Mouse (Mus musculus) embryonic facial prominence, embryonic 10.5 days (tissue): ENCODE measurements around the gene Fry. TPM values are rescaled to one million over a fixed set of nuclear protein-coding genes. Genes with fewer than 3 reads are reported as not detected.

Experiments
- DNase-seq: peaks from one replicate; pipeline ENCODE4 v3.0.0-alpha.2; 2017; ENCODE audit warnings: low spot score
- H3K27ac ChIP-seq: fragments of 300-500 bp; sonication (generic); replicated peaks from 2 replicates; pipeline ENCODE4 v1.5.1; 2016; ENCODE audit warnings: mild to moderate bottlenecking
- H3K27me3 ChIP-seq: fragments of 300-500 bp; sonication (generic); replicated peaks from 2 replicates; pipeline ENCODE4 v1.6.1; 2016; ENCODE audit warnings: low read depth, mild to moderate bottlenecking; ENCODE audit not compliant: poor library complexity, severe bottlenecking
- H3K36me3 ChIP-seq: fragments of 300-500 bp; sonication (generic); replicated peaks from 2 replicates; pipeline ENCODE4 v1.6.1; 2016; ENCODE audit warnings: mild to moderate bottlenecking, moderate library complexity
- H3K4me1 ChIP-seq: fragments of 300-500 bp; sonication (generic); 2 replicates; pipeline ENCODE4 v1.6.1; 2016
- H3K4me3 ChIP-seq: fragments of 300-500 bp; sonication (generic); 2 replicates; pipeline ENCODE4 v1.5.1; 2016; ENCODE audit warnings: mild to moderate bottlenecking, moderate library complexity
- H3K9me3 ChIP-seq: fragments of 300-500 bp; sonication (generic); 2 replicates; pipeline ENCODE4 v1.6.1; 2016; ENCODE audit warnings: mild to moderate bottlenecking
- WGBS: fragments of 180-500 bp; shearing (Covaris S2); methylation state at CpG from one replicate; pipeline ENCODE4 v1.1.7; 2016; 5-methylcytosine and 5-hydroxymethylcytosine counted together
- polyA plus RNA-seq: library from polyadenylated mRNA; unstranded; fragments of >200 nt; fragmentation: Nextera tagmentation; extraction: Ambion mirVana; gene quantifications from 2 replicates; pipeline ENCODE4 v1.2.1, GENCODE M21; 2016

Gene Fry
- polyA plus RNA-seq, 1 experiment from 2014 or later: 7.4 TPM

- Histone ChIP-seq H3K27ac (0 out of 2 replicates have a peak overlapping the region, but pooled peaks have one; percentile 14), H3K9me3 (no peaks in the 10 kb centered on the region), H3K4me3 (no peak overlapping the region), H3K4me1 (peaks cover 10% of the 10 kb centered on the region), H3K27me3 (no peaks in the 10 kb centered on the region), H3K36me3 (no peaks in the 10 kb centered on the region)
- DNase-seq: no peak
- WGBS: 70% methylated on average over 5 of the region's 5 CpGs
Observed at GRCm38 (mm10) chr5:150340944-150341343, 222.5 kb downstream of the Fry start.

- Histone ChIP-seq H3K9me3 (no peaks in the 10 kb centered on the region), H3K4me3 (no peak overlapping the region), H3K27me3 (no peaks in the 10 kb centered on the region), H3K27ac (no peak overlapping the region), H3K4me1 (peaks cover 10% of the 10 kb centered on the region), H3K36me3 (no peaks in the 10 kb centered on the region)
- no peak for DNase-seq
- WGBS: 85% methylated on average over 3 of the region's 3 CpGs
Observed at GRCm38 (mm10) chr5:150342139-150342538, 223.7 kb downstream of the Fry start.

- WGBS: 96% methylated on average over 7 of the region's 7 CpGs
- Histone ChIP-seq H3K4me1 (peaks cover 1% of the 10 kb centered on the region; the same call in 1 of the 2 replicates), H3K4me3 (no peak overlapping the region), H3K36me3 (0 out of 2 replicates have a peak, but pooled peaks cover 5% of the 10 kb centered on the region), H3K27me3 (no peaks in the 10 kb centered on the region), H3K9me3 (0 out of 2 replicates have a peak, but pooled peaks cover 2% of the 10 kb centered on the region), H3K27ac (no peak overlapping the region)
- no peak for DNase-seq
Observed at GRCm38 (mm10) chr5:150345946-150346345, 227.5 kb downstream of the Fry start.

- WGBS: 83% methylated on average over 4 of the region's 4 CpGs
Observed at GRCm38 (mm10) chr5:150346378-150346777, 227.9 kb downstream of the Fry start.

GRCm38 (mm10) chr5:150347845-150348244, 229.4 kb downstream of the Fry start:
- Histone ChIP-seq H3K36me3 (0 out of 2 replicates have a peak, but pooled peaks cover 5% of the 10 kb centered on the region), H3K4me1 (no peaks in the 10 kb centered on the region), H3K27ac (no peak overlapping the region), H3K9me3 (0 out of 2 replicates have a peak, but pooled peaks cover 2% of the 10 kb centered on the region), H3K4me3 (no peak overlapping the region), H3K27me3 (no peaks in the 10 kb centered on the region)
- DNase-seq: no peak
- WGBS: 82% methylated on average over 2 of the region's 2 CpGs

More at GRCm38 (mm10) chr5:150346378-150346777, 227.9 kb downstream of the Fry start:
- Histone ChIP-seq H3K9me3 (0 out of 2 replicates have a peak, but pooled peaks cover 2% of the 10 kb centered on the region), H3K36me3 (0 out of 2 replicates have a peak, but pooled peaks cover 5% of the 10 kb centered on the region), H3K27ac (no peak overlapping the region), H3K27me3 (no peaks in the 10 kb centered on the region), H3K4me1 (no peaks in the 10 kb centered on the region; the same call in 1 of the 2 replicates), H3K4me3 (no peak overlapping the region)
- no peak for DNase-seq

GRCm38 (mm10) chr5:150348302-150348701, 229.9 kb downstream of the Fry start:
- Histone ChIP-seq H3K27ac (no peak overlapping the region), H3K36me3 (0 out of 2 replicates have a peak, but pooled peaks cover 5% of the 10 kb centered on the region), H3K9me3 (0 out of 2 replicates have a peak, but pooled peaks cover 2% of the 10 kb centered on the region), H3K4me3 (no peak overlapping the region), H3K27me3 (no peaks in the 10 kb centered on the region), H3K4me1 (no peaks in the 10 kb centered on the region)
- 84% methylated on average over 1 of the region's 1 CpGs for WGBS
- DNase-seq: no peak

- no peak for DNase-seq
- WGBS: 82% methylated on average over 2 of the region's 2 CpGs
- no peaks in the 10 kb centered on the region for H3K4me1 ChIP-seq
- no peak overlapping the region for H3K27ac ChIP-seq
- no peak overlapping the region for H3K4me3 ChIP-seq
- H3K27me3 ChIP-seq: no peaks in the 10 kb centered on the region
- 0 out of 2 replicates have a peak, but pooled peaks cover 5% of the 10 kb centered on the region for H3K36me3 ChIP-seq
- 0 out of 2 replicates have a peak, but pooled peaks cover 2% of the 10 kb centered on the region for H3K9me3 ChIP-seq
Observed at GRCm38 (mm10) chr5:150351191-150351590, 232.7 kb downstream of the Fry start.

- H3K27me3 ChIP-seq: no peaks in the 10 kb centered on the region
- H3K9me3 ChIP-seq: no peaks in the 10 kb centered on the region
- no peak overlapping the region for H3K27ac ChIP-seq
- H3K36me3 ChIP-seq: 0 out of 2 replicates have a peak, but pooled peaks cover 3% of the 10 kb centered on the region
- no peak overlapping the region for H3K4me3 ChIP-seq
- H3K4me1 ChIP-seq: no peaks in the 10 kb centered on the region
- WGBS: 93% methylated on average over 14 of the region's 14 CpGs
- DNase-seq: no peak
Observed at GRCm38 (mm10) chr5:150358671-150359070, 240.2 kb downstream of the Fry start.

- Histone ChIP-seq H3K9me3 (peaks cover 3% of the 10 kb centered on the region; the same call in 1 of the 2 replicates), H3K27me3 (no peaks in the 10 kb centered on the region)
Observed at GRCm38 (mm10) chr5:150362241-150362640, 243.8 kb downstream of the Fry start.

GRCm38 (mm10) chr5:150364621-150365020, 246.2 kb downstream of the Fry start:
- Histone ChIP-seq H3K27ac (no peak overlapping the region), H3K9me3 (peaks cover 3% of the 10 kb centered on the region; the same call in 1 of the 2 replicates), H3K4me3 (no peak overlapping the region), H3K27me3 (no peaks in the 10 kb centered on the region), H3K36me3 (0 out of 2 replicates have a peak, but pooled peaks cover 3% of the 10 kb centered on the region), H3K4me1 (no peaks in the 10 kb centered on the region)
- no peak for DNase-seq
- 88% methylated on average over 3 of the region's 3 CpGs for WGBS

More at GRCm38 (mm10) chr5:150362241-150362640, 243.8 kb downstream of the Fry start:
- no peak for DNase-seq
- H3K4me3 ChIP-seq: no peak overlapping the region
- 0 out of 2 replicates have a peak, but pooled peaks cover 3% of the 10 kb centered on the region for H3K36me3 ChIP-seq
- no peak overlapping the region for H3K27ac ChIP-seq
- 86% methylated on average over 6 of the region's 6 CpGs for WGBS
- H3K4me1 ChIP-seq: no peaks in the 10 kb centered on the region

GRCm38 (mm10) chr5:150367027-150367426, 248.6 kb downstream of the Fry start:
- H3K9me3 ChIP-seq: peaks cover 3% of the 10 kb centered on the region; the same call in 1 of the 2 replicates
- DNase-seq: no peak
- whole genome bisulfite sequencing: 89% methylated on average over 4 of the region's 4 CpGs
- no peak overlapping the region for H3K27ac ChIP-seq
- no peak overlapping the region for H3K4me3 ChIP-seq
- no peaks in the 10 kb centered on the region for H3K4me1 ChIP-seq
- H3K36me3 ChIP-seq: no peaks in the 10 kb centered on the region
- no peaks in the 10 kb centered on the region for H3K27me3 ChIP-seq

GRCm38 (mm10) chr5:150370291-150370690, 251.8 kb downstream of the Fry start:
- 72% methylated on average over 6 of the region's 6 CpGs for WGBS
- no peak overlapping the region for H3K27ac ChIP-seq
- no peaks in the 10 kb centered on the region for H3K27me3 ChIP-seq
- no peak for DNase-seq
- H3K36me3 ChIP-seq: no peaks in the 10 kb centered on the region
- H3K9me3 ChIP-seq: peaks cover 3% of the 10 kb centered on the region; the same call in 1 of the 2 replicates
- 0 out of 2 replicates have a peak, but pooled peaks cover 6% of the 10 kb centered on the region for H3K4me1 ChIP-seq
- H3K4me3 ChIP-seq: no peak overlapping the region

GRCm38 (mm10) chr5:150370895-150371294, 252.4 kb downstream of the Fry start:
- DNase-seq: no peak
- Histone ChIP-seq H3K27ac (no peak overlapping the region), H3K4me1 (0 out of 2 replicates have a peak, but pooled peaks cover 6% of the 10 kb centered on the region), H3K4me3 (no peak overlapping the region), H3K27me3 (no peaks in the 10 kb centered on the region), H3K36me3 (no peaks in the 10 kb centered on the region), H3K9me3 (peaks cover 3% of the 10 kb centered on the region; the same call in 1 of the 2 replicates)
